Mouse (Mus musculus) kidney, postnatal 10 days (tissue): ENCODE results near the gene Rab9.

Source experiments
- DNase-seq: peaks from one replicate; pipeline ENCODE4 v3.0.0; 2021; ENCODE audit warnings: mixed read lengths

Rab9 gene

DNA sequence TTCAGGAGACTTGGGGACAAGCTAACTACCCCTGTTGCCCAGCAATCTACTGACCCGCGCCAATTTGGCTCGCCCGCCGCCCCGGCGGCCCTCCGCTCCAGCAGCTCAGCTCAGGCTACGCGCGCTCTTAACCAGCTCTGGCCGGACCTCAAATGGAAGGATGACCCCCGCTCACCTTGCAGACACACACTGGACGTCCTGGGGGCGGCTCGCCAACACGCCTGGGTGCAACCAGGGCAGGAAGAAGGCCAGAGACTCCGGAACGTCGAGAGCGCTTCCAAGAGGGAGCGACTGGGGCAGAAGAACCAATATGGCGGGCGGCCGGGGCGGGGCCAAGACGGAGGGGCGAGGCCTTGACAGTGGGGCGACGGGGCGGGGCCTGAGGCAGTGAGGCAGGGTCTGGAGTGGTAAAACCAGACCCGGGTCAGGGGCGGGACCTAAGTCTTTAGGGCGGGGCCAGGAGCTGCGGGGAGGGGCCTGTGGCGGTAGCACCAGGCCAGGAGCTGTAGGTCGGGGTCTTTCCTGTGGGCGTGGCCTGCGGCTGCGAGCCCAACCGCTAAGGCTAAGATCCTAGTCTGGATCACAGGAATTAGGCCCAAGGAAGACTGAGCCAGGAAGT lies at the start of gene Rab9:
Gene Rab9 (minus strand): TSS at position 503 of the 619 bp plus-strand sequence.
- peak; percentile 97 for DNase-seq

- DNase-seq: no peak
Measured at GRCm38 (mm10) chrX:166528126-166528525, 48.5 kb upstream of the Rab9 start.

DNA sequence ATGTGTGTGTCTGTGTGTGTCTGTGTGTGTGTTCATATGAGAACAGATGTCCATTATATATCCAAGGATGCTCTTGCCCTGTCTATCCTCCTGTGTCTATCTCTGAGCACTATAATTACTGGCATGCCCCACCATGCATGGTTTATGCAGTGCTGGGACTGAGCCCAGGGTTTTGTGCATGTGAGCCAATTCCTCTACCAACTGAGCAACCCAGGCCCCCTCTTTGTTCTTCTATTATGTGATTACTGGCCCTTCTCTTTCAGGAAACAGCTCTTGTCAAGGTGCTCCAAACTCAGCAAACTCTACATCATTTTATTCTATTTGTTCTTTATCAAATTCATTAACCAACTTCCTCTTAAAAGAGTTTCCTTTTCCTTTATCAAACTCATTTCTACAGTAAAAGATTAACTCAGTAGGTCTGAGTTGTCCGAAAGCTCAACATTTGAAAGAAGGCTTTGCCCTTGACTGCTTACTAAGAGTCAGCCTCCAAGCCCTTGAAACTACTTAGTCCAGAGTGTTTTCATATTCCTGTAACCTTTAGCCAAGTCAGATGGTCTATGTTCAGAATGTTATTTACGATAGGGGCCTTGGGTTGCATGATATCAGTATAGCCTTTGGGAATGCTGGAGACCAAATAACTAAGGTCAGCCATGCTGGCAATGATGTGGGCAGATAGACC lies 46.1 kb upstream of the Rab9 start:
- DNase-seq: no peak

DNA sequence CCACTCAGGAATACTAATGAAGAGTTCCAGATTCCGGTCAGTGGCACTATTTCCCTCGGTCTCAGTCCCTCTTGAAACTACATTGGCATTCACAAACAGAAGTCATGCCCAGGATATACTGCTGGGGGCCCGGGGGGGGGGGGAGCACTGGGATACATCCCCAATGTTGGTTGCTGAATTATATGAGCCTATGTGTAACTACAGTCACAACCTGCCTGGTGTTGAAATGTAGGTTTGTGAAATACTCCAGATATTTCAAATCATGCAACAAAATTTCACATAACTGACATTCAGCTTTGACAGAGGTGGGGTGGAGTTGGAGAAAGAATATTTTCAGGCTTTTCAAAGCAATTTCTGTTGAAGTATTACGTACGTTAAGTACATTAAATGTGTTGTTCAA lies 41.1 kb upstream of the Rab9 start:
- DNase-seq: no peak

DNA sequence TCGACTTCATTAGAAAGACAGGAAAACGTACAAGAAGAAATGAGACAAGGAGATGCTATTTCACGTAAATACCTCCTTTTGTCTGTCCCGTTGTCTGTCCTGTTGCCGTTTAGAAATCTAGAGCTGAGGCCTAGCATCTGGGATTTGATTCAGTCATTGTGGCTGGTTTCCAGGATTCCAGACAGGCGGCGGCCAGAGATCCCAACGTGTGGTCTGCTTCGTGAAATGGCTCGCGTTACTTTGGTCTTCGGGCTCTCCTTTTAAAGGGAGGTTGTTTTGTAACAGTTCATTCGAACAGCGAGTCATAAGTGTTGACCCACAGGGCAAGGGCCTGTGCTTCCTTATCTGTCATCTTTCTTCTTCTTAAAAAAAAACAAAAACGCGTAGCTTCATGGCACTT lies 38.7 kb upstream of the Rab9 start, which contains the start of gene Tceanc:
Gene Tceanc (minus strand): TSS at position 223 of the 400 bp plus-strand sequence.
- DNase-seq: peak; percentile 5

- no peak for DNase-seq
Measured at GRCm38 (mm10) chrX:166516631-166517030, 37.0 kb upstream of the Rab9 start.

- DNase-seq: no peak
Measured at GRCm38 (mm10) chrX:166515923-166516322, 36.3 kb upstream of the Rab9 start.

DNA sequence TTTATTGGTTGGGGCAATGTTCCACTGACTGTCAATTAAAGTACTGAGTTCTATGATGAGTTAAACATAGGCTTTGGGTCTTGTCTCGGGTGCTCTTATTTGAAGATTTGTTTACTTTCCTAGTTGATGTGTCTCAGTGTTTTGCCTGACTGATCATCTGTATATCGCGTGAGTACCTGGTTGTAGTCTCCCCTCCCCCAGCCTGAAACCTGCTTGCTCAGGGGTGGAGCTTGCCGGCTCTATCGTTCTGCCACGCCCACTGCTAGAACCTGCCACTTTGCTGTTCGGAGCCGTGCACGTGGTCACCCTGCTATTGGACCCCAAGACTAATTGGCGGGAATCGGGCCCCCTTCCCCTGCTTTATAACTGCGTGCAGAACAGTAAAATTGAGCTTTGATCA lies 34.4 kb upstream of the Rab9 start:
- DNase-seq: peak; percentile 51

GRCm38 (mm10) chrX:166512071-166512470 lies 32.4 kb upstream of the Rab9 start:
- DNase-seq: no peak

- no peak for DNase-seq
Measured at GRCm38 (mm10) chrX:166511107-166511506, 31.4 kb upstream of the Rab9 start.

GRCm38 (mm10) chrX:166509761-166510738 lies 30.4 kb upstream of the Rab9 start:
- peak; percentile 95 for DNase-seq

GRCm38 (mm10) chrX:166504421-166504820 lies 24.8 kb upstream of the Rab9 start:
- DNase-seq: no peak

DNA sequence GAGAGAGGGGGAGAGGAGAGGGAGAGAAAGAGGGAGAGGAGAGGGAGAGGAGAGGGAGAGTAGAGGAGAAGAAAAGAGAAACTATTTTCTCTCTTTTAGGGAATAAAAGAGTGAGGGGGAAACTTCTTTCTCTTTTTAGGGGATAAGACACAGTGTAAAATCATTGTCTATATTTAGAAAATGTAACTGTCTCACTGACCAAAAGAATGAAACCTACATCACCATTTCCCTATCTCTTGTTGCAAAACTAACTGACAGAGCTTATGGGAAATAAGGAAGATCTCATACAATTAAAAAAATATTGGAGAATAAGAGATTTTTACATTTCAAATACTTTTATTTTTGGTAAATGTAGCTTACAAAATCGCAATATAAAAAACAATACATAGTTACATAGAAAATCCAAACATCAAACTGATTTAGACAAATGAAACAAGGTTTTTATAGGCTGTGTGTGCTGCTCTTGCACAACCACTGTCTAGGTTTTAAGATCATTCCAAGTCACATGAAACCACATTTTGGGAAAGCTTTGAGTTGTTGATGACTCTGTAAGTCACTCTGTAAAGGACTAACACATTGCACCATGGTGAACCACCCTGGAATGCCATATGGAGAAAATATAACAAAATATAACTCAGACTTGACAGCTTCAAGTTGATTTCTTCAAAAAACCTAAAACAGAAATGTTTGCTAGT lies 20.0 kb upstream of the Rab9 start:
- no peak for DNase-seq

GRCm38 (mm10) chrX:166497771-166498170 lies 18.1 kb upstream of the Rab9 start:
- no peak for DNase-seq

DNA sequence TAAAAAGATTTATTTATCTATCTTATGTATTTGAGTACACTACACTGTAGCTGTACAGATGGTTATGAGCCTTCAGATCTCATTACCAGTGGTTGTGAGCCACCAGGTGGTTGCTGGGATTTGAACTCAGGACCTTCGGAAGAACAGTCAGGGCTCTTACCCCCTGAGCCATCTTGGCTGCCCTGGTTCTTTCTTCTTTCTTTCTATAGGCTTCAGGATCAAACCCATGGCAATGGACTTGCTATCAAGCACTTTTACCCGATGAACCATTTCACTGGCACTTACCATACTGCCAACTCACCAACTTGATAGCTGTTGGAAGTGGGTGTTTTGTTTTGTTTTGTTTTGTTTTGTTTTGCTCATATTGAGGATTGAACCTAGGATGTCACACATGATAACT lies 15.4 kb upstream of the Rab9 start:
- DNase-seq: no peak

DNA sequence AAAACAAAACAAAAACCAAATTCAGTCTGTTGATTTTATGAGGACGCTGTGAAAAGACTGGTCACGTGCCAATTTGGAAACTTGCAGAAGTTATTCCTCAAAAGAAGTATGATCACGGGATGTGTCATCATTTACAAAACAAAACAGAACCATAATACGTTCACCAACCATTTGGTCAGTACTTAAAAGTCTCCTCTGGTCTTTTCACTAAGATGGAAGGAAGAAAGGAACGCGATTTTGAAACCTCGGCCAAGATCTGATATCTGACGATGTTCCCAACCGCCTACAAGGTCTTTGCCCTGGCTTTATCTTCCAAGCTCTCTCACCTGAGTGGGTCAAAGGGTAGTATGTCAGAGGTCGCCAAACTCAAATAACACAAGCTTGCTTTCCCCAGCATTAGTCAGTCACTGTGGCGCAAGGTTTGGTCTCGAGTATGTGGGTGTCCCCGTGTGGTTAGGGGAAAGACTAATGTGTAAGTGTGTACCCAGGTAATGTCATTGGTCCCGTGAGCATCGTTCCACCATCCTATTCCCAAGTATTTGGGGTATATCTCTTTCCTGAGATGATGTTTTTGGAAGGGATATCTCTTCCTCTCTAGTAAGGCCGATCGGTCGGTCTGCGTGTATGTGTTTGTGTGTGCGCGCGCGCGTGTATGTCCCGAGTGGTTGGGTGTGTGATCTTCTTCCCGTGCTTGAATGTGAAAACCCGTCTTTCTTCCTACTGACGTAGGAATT lies 869 bp downstream of the Rab9 start:
- DNase-seq: peak; percentile 14

GRCm38 (mm10) chrX:166477393-166477792 lies 2.3 kb downstream of the Rab9 start:
- DNase-seq: no peak

DNA sequence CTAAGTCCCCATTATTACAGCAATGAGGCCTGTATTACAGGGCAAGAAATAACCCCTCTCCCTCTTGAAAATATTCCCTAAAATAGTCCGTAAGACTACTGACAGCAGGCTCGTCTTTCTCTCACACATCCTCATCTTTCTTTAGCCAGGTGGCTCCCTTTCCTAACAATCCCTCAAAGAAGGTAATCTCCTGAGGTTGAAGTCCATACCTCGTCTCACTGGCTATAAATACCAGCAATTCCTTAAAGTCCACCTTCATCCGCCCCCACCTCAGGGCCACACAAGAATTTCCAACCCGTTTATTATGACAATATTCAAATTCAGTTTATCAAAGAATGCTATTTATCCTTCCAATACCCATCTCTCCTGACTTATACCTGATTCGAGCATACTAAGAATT lies 7.1 kb downstream of the Rab9 start:
- no peak for DNase-seq

DNA sequence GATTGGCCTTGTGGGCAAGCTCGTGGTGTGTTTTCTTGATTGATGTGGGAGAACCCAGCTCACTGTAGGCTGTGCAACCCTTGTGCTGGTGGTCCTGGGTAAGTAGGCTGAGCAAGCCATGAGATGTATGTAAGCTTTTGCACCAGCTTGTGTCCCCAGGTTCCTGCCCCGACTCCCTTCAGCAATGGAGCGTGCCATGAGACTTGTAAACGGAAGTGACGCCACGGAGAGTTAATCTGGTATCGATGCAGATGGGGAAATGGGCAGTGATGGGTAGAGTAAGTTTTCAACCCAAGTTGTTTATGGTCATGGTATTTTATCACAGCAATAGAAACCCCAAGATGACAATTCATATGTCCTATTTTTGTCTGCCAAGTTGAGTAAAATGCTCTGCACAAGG lies 11.3 kb downstream of the Rab9 start:
- no peak for DNase-seq

- no peak for DNase-seq
Measured at GRCm38 (mm10) chrX:166455525-166455924, 24.1 kb downstream of the Rab9 start.

DNA sequence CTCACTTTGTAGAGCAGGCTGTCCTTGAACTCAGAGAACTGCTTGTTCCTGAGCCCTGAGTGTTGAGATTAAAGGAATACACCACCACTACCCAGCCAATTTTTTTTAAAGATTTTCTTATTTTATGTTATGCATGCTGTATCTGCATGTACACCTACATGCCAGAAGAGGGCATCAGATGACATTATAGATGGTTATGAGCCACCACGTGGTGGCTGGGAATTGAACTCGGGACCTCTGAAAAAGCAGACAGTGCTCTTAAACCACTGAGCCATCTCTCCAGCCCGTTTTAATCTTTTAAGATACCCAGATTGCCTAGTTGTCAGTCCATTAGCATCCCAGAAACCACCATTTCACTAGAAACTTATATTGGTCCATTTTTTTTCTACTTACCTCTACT lies 25.3 kb downstream of the Rab9 start:
- no peak for DNase-seq

DNA sequence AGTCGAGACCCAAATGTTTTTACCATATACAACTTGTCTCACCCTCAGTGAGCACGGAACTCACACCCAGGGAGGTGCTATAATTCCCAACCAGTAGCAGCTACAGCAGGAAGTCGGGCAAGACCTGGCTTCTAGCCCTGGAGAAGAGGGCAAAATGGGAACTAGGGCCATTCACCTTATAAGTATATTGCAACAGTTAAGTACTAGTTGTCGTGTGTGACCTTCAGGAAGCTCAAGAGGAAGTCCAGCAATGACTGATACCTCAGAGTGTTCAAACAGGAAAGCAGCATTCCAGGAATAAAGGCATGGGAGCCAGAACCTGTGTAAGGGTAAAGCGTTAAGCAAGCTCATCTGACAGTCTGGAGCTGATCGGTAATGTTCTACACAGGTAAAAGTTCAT lies 26.1 kb downstream of the Rab9 start:
- no peak for DNase-seq
